Mouse (Mus musculus) MEL (cell line): ENCODE results near the gene Usp28. TPM values are rescaled to one million over a fixed set of nuclear protein-coding genes. Genes with fewer than 3 reads are reported as not detected.

Source experiments
- DNase-seq: peaks from one replicate; pipeline ENCODE4 v3.0.0; 2011; ENCODE audit warnings: low read depth, low spot score
- H3K27ac ChIP-seq: 2 replicates; pipeline ENCODE4 v1.5.1; 2012; ENCODE audit warnings: low read depth, mild to moderate bottlenecking, control low read depth, low read length, moderate library complexity; ENCODE audit not compliant: control insufficient read depth
- H3K27me3 ChIP-seq, 2 experiments: fragments of 150-350 bp in 1 of 2; sonication (generic) in 1 of 2; 2 replicates each; pipeline ENCODE4 v1.6.1; 2012; ENCODE audit warnings: low read length in 2 of 2, mild to moderate bottlenecking in 2 of 2, improper control_type of control experiment in 1 of 2, moderate library complexity in 1 of 2; ENCODE audit not compliant: insufficient read depth in 2 of 2, control insufficient read depth in 1 of 2
- H3K36me3 ChIP-seq, 2 experiments: 2 replicates each; pipeline ENCODE4 v1.6.1; 2012 to 2014; ENCODE audit warnings: low read length in 2 of 2, improper control_type of control experiment in 1 of 2, inconsistent platforms in 1 of 2, mild to moderate bottlenecking in 1 of 2; ENCODE audit not compliant: insufficient read depth in 2 of 2, control insufficient read depth in 1 of 2
- H3K4me1 ChIP-seq, 2 experiments: fragments of 150-350 bp in 1 of 2; sonication (generic) in 1 of 2; 2 replicates each; pipeline ENCODE4 v1.6.1; 2012; ENCODE audit warnings: low read length in 2 of 2, improper control_type of control experiment in 1 of 2, mild to moderate bottlenecking in 1 of 2; ENCODE audit not compliant: insufficient read depth in 2 of 2, control insufficient read depth in 1 of 2
- H3K4me3 ChIP-seq, 2 experiments: fragments of 150-350 bp in 1 of 2; sonication (generic) in 1 of 2; 2 replicates each; pipeline ENCODE4 v1.5.1; 2012; ENCODE audit warnings: low read depth in 2 of 2, low read length in 2 of 2, mild to moderate bottlenecking in 2 of 2, moderate library complexity in 2 of 2, control low read depth in 1 of 2, improper control_type of control experiment in 1 of 2; ENCODE audit not compliant: control insufficient read depth in 1 of 2, insufficient read depth in 1 of 2
- H3K79me2 ChIP-seq: 2 replicates; pipeline ENCODE4 v1.6.1; 2012; ENCODE audit warnings: mild to moderate bottlenecking, low read length, moderate library complexity; ENCODE audit not compliant: control insufficient read depth, poor library complexity, insufficient read depth
- H3K9ac ChIP-seq: 2 replicates; pipeline ENCODE4 v1.6.1; 2012; ENCODE audit warnings: low read depth, mild to moderate bottlenecking, control low read depth, low read length, moderate library complexity; ENCODE audit not compliant: control insufficient read depth, poor library complexity, severe bottlenecking
- H3K9me3 ChIP-seq: fragments of 150-350 bp; sonication (generic); replicated peaks from 2 replicates; pipeline ENCODE4 v1.6.1; 2012; ENCODE audit warnings: mild to moderate bottlenecking, low read length, improper control_type of control experiment, moderate library complexity; ENCODE audit not compliant: insufficient read depth
- E2F4 ChIP-seq: IDR thresholded peaks from 2 replicates; pipeline ENCODE4 v1.6.1; 2011; ENCODE audit warnings: low read depth, low read length, improper control_type of control experiment, borderline replicate concordance
- ELF1 ChIP-seq: IDR thresholded peaks from 2 replicates; pipeline ENCODE4 v1.6.1; 2014; ENCODE audit warnings: low read depth, mild to moderate bottlenecking, inconsistent platforms, low read length, improper control_type of control experiment, moderate library complexity
- ETS1 ChIP-seq: IDR thresholded peaks from 2 replicates; pipeline ENCODE4 v1.6.1; 2012; ENCODE audit warnings: low read depth, mild to moderate bottlenecking, inconsistent platforms, low read length, improper control_type of control experiment, moderate library complexity
- HCFC1 ChIP-seq: IDR thresholded peaks from 2 replicates; pipeline ENCODE4 v1.6.1; 2012; ENCODE audit warnings: low read depth, mild to moderate bottlenecking, inconsistent platforms, low read length, improper control_type of control experiment, moderate library complexity
- KAT2A ChIP-seq: conservative IDR thresholded peaks from 2 replicates; pipeline ENCODE4 v1.6.1; 2012; ENCODE audit warnings: low read depth, low read length, improper control_type of control experiment, inconsistent platforms
- MAX ChIP-seq: IDR thresholded peaks from 2 replicates; pipeline ENCODE4 v1.6.1; 2011; ENCODE audit warnings: low read length, improper control_type of control experiment
- MAZ ChIP-seq: IDR thresholded peaks from 2 replicates; pipeline ENCODE4 v1.6.1; 2012; ENCODE audit warnings: low read depth, mild to moderate bottlenecking, inconsistent platforms, low read length, improper control_type of control experiment
- MEF2A ChIP-seq: IDR thresholded peaks from 2 replicates; pipeline ENCODE4 v1.6.1; 2014; ENCODE audit warnings: low read depth, mild to moderate bottlenecking, inconsistent platforms, low read length, improper control_type of control experiment; ENCODE audit not compliant: poor library complexity, insufficient replicate concordance, severe bottlenecking; ENCODE audit errors: extremely low read depth
- MXI1 ChIP-seq: IDR thresholded peaks from 2 replicates; pipeline ENCODE4 v1.6.1; 2011; ENCODE audit warnings: mild to moderate bottlenecking, low read depth, low read length, improper control_type of control experiment
- NELFE ChIP-seq: IDR thresholded peaks from 2 replicates; pipeline ENCODE4 v1.6.1; 2011; ENCODE audit warnings: low read depth, low read length, improper control_type of control experiment
- NRF1 ChIP-seq: IDR thresholded peaks from 2 replicates; pipeline ENCODE4 v1.6.1; 2014; ENCODE audit warnings: low read depth, mild to moderate bottlenecking, inconsistent platforms, low read length, improper control_type of control experiment, moderate library complexity; ENCODE audit not compliant: poor library complexity, insufficient read depth, severe bottlenecking
- POLR2A ChIP-seq, 2 experiments: IDR thresholded peaks; 2 replicates each; pipeline ENCODE4 v1.6.1; 2011 to 2012; ENCODE audit warnings: low read length in 2 of 2, mild to moderate bottlenecking in 2 of 2, control low read depth in 1 of 2, improper control_type of control experiment in 1 of 2, low read depth in 1 of 2, moderate library complexity in 1 of 2; ENCODE audit not compliant: control insufficient read depth in 1 of 2, insufficient read depth in 1 of 2, poor library complexity in 1 of 2
- POLR2AphosphoS2 ChIP-seq: IDR thresholded peaks from 2 replicates; pipeline ENCODE4 v1.6.1; 2011; ENCODE audit warnings: low read length, improper control_type of control experiment
- SIN3A ChIP-seq: IDR thresholded peaks from 2 replicates; pipeline ENCODE4 v1.6.1; 2012; ENCODE audit warnings: low read length, improper control_type of control experiment, inconsistent platforms
- TCF12 ChIP-seq: IDR thresholded peaks from 2 replicates; pipeline ENCODE4 v1.6.1; 2014; ENCODE audit warnings: low read depth, mild to moderate bottlenecking, inconsistent platforms, low read length, improper control_type of control experiment, moderate library complexity
- USF1 ChIP-seq: IDR thresholded peaks from 2 replicates; pipeline ENCODE4 v1.6.1; 2014; ENCODE audit warnings: low read depth, mild to moderate bottlenecking, inconsistent platforms, low read length, improper control_type of control experiment, moderate library complexity
- USF2 ChIP-seq, 2 experiments: IDR thresholded peaks; 2 replicates each; pipeline ENCODE4 v1.6.1; 2011 to 2012; ENCODE audit warnings: improper control_type of control experiment in 2 of 2, low read length in 2 of 2, borderline replicate concordance in 1 of 2, inconsistent platforms in 1 of 2, low read depth in 1 of 2, mild to moderate bottlenecking in 1 of 2; ENCODE audit not compliant: insufficient read depth in 1 of 2
- ZC3H11A ChIP-seq: IDR thresholded peaks from 2 replicates; pipeline ENCODE4 v1.6.1; 2012; ENCODE audit warnings: low read depth, mild to moderate bottlenecking, inconsistent platforms, low read length, improper control_type of control experiment
- ZKSCAN1 ChIP-seq: IDR thresholded peaks from 2 replicates; pipeline ENCODE4 v1.6.1; 2012; ENCODE audit warnings: low read depth, mild to moderate bottlenecking, inconsistent platforms, low read length, improper control_type of control experiment, moderate library complexity
- polyA plus RNA-seq, 2 experiments: library from polyadenylated mRNA; stranded (reverse) in 1 of 2; unstranded in 1 of 2; fragments of >175 nt in 1 of 2; fragments of >200 nt in 1 of 2; gene quantifications; 2 replicates each; pipeline versions ENCODE4 v1.2.1 to v1.2.4; 2012; ENCODE audit warnings: low replicate concordance in 2 of 2, low read depth in 1 of 2; ENCODE audit not compliant: insufficient read length in 2 of 2, insufficient read depth in 1 of 2, missing spikeins in 1 of 2
- total RNA-seq: library from RNA; depleted of rRNA; stranded (reverse); fragments of 300-350 nt; gene quantifications from 2 replicates; pipeline ENCODE4 v1.2.3, GENCODE M21; 2012; rRNA removed

Usp28 gene
- 5.0 and 5.2 TPM in 2 replicates for total RNA-seq
- 10 to 100 TPM in 1 of 2 experiments, not detected in 1; 14.2 TPM for polyA plus RNA-seq

GRCm38 (mm10) chr9:48984845-48985707 lies at the start of gene Usp28:
Usp28 (plus strand) TSS chr9:48985375.
- peak; percentile 98 for DNase-seq
- Histone ChIP-seq H3K27ac (peak within 1 kb of the TSS; percentile 66), H3K4me1 (peaks cover 7 to 30% of the 10 kb centered on the region in 2 experiments)
- TF ChIP-seq USF2 (IDR thresholded peaks at IDR 0.05; ENCODE audit: borderline replicate concordance in 1 of 2, insufficient read depth in 1 of 2, low read depth in 1 of 2, low read length in 2 of 2) (peak in 1 of 2 experiments; percentile 83; a peak in 2 of 4 replicates), E2F4 (no peak), KAT2A (no peak), ETS1 (0 out of 2 replicates have a peak, but pooled peaks have one; percentile 22), MXI1 (peak; percentile 94), MAZ (peak; percentile 73; the same call in 1 of the 2 replicates), POLR2A (IDR thresholded peaks at IDR 0.05; ENCODE audit: control insufficient read depth in 1 of 2, insufficient read depth in 1 of 2, low read depth in 1 of 2, low read length in 2 of 2, poor library complexity in 1 of 2) (peak; percentile 57 to 74), MEF2A (no peak), MAX (peak; percentile 95), NELFE (peak; percentile 68), ZC3H11A (no peak), ELF1 (peak; percentile 76), SIN3A (peak; percentile 80), NRF1 (peak; percentile 53; the same call in 1 of the 2 replicates), TCF12 (0 out of 2 replicates have a peak, but pooled peaks have one; percentile 2), USF1 (peak; percentile 99), ZKSCAN1 (no peak), POLR2AphosphoS2 (peak; percentile 38; the same call in 1 of the 2 replicates), HCFC1 (peak; percentile 74; the same call in 1 of the 2 replicates)
- TF ChIP-seq, all 39 proteins: peak for 14
- peak within 1 kb of the TSS; percentile 61 to 82 for H3K4me3 ChIP-seq
- H3K27me3 ChIP-seq = no peaks in the 10 kb centered on the region
- H3K9me3 ChIP-seq = no peaks in the 10 kb centered on the region
- H3K9ac ChIP-seq = peak within 1 kb of the TSS; percentile 69
- H3K79me2 ChIP-seq = 0 out of 2 replicates have a peak, but pooled peaks cover 1% of the 10 kb centered on the region
- peaks cover 0 to 31% of the 10 kb centered on the region in 2 experiments; a peak in 2 of 4 replicates for H3K36me3 ChIP-seq
